Mouse (Mus musculus) heart, postnatal 14 days (tissue): ENCODE measurements around the gene Capn11. TPM values are rescaled to one million over a fixed set of nuclear protein-coding genes. Genes with fewer than 3 reads are reported as not detected.
"Not testable (repeated sequence)": the region's sequence is repeated elsewhere in the genome, so short reads cannot be mapped to it uniquely, and the experiment has no call there.

ENCODE experiments used
- DNase-seq, 2 experiments: peaks; one replicate each; pipeline ENCODE4 v3.0.0; 2021 to 2022
- intact Hi-C: fragments of 180-260 bp; cut with DNase I; formaldehyde crosslinking; loops from one replicate; pipeline ENCODE4 v1.15.1; 2025
- total RNA-seq, 2 experiments: library from RNA; stranded (reverse); gene quantifications; 2 replicates each; pipeline ENCODE4 v1.2.3; 2021

Gene Capn11
- total RNA-seq, 2 experiments from 2014 or later, result 0.81 to 0.98 TPM

DNA sequence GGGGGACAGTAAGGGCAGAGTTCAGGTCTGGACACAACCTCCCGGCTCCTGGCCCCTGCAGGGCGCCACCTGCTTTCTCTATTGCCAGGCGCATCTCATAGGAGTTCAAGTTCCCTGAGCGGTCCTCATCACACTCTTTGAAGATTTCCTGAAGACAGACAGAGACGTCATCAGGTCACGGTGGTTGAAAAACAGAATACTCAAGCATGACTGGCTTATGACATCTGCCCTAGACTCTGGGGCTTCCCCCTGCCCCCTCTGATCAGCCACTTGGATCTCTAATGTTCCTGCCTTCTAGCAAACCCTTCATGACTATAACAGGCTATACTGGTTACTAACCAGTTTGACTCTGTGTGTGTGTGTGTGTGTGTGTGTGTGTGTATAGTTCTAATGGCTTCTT lies 27.2 kb downstream of the Capn11 start:
- DNase-seq, result no peak
- intact Hi-C loops, result no loop called here

DNA sequence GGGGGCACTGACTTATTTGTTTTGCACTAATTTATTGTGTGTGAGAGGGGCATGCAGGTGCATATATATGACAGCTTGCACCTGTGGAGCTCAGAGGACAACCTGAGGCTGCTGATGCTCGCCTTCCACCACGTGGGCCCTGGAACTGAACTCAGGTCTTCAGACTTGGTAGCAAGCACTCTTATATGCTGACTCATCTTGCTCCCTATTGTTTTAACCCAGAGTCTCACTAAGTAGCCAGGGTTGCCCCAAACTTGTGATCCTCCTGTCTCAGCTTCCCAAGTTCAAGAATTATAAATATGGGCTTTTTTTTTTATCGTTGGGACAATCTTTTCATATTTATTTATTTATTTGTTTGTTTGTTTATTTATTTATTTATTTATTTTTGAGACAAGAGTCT lies 28.1 kb downstream of the Capn11 start:
- no peak for DNase-seq
- intact Hi-C loops, result no loop called here

DNA sequence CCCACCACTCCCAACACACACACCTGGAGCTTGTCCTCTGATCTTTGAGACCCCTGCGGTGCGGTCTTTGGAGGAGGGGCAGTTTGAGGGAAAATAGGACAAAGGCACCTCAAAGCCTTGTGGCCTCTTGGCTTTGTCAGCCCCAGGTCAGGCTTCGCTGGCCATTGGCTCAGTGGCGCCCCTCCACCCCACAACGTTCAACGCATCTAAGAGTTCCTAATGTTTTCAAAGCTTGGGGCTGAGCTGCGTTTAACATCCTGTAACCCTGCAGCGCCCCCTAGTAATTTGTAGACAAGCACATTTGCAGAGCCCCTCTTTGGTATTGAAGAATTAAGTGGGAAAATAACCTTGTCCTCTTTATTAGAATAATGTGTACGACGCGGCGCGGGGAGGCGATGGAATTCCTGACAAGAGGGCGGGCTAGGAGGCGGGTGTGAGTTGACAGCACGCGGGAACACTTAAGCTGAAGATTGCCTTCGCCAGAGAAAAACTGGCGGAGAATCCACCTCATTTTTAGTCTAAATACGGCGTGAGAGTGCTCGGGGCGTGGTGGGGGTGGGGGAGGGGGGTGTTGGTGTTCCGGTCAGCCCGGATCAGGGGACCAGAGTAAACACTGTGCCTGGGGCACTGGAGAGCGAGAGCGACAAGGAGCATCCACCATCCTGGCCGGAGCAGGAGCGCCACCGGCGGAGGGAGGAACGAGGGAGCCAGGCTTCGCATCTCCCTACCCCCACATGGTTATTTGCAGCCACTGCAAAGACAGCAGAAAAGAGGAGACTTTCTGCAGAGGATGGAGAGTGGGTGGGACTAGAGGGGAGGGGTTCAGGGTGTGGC lies 29.0 kb downstream of the Capn11 start:
- DNase-seq, result peak; percentile 66 to 76
- intact Hi-C loops, result loop anchor here (1.0 kb wide), 1 partner anchor 46 kb away; no protein-coding TSS in a partner anchor

DNA sequence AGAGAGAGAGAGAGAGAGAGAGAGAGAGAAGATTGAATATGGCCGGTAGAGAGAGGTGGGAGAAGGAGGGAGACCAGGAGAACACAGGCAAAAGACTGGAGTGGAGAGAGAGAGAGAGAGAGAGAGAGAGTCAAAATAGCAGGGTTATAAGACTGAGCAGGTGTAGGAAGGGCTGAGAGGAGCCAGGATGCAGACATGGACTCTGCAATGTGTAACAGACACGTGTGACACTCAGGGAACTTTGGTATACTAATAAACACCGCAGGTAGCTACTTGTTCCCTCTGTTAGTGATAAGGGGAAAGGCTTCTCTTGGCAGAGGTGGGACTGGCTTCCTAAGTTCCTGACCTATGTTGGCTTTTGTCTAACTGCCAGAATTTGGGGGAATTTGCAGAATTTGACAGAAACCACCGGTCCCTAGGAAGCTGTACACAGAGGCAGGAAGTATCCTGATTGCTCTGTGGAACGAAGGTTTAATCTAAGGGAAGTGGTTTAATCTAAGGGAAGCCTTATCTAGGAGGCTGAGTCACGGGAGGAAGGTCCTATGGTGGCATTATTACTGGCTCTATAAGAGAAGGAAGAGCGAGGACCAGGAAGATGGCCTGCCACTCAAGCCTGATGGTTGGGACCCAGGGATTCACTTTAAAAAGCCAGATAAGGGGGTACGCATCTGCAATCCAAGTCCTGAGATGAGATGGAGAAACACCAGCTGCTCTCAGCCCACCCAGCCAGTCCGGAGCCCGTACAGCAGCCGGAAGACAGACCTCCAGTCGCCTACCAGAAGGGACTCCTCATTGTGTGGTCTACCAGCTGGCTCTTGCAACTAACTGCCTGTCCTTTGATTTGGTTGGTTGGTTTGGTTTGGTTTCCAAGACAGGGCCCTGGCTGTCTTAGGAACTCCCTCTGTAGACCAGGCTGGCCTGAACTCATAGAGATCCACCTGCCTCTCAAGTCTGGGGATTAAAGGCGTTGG lies 30.0 kb downstream of the Capn11 start:
- intact Hi-C loops, result loop anchor here (1.0 kb wide), 1 partner anchor 45 kb away; no protein-coding TSS in a partner anchor
- DNase-seq, result peak in 1 of 2 experiments; percentile 16

DNA sequence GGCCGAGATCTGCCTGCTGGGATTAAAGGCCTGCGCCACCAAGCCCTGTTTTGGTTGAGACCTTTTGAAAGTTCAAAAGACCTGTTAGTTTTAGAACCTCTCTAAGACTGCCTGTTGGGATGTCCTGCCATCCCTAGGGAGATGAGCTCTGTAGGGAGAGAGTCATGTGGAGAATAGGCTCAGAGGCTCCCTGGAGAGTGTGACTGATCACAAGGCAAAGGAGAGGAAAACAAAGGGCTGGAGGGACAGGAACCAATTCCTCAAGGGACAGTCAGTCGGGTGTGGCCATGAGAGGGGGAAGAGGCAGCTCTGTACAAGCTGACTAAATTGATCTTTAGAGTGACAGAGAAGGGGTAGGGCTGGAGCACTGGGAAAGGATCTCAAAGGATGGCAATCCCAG lies 31.0 kb downstream of the Capn11 start:
- intact Hi-C loops, result no loop called here
- no peak for DNase-seq

DNA sequence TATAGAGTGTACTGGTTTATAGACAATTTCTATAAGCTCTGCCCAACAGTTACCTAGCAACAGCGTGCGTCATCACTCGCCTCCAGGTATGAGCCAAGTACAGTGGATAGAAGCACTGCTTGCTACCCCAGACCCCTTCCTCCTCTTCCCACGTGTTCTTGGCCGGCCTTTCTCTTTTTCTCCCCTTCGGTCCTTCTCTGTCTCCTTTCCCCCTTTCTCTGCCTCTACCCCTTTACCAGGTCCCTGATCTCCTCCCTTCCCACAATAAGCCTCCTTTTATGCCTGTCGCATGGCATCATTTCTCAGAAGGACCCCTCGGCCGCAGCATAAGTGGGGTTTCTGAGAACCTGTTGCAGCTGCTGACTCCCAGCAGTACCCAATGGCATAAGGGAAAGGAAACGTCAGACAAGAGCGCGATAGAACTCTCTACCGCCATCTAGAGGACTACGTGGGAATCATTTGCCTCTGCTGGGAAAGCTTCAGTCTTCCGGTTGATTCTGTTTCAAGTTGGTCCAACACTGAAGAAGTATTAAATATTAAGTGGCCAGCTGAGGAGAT lies 32.5 kb downstream of the Capn11 start:
- intact Hi-C loops, result loop anchor here (2.0 kb wide), 1 partner anchor 34 kb away; no protein-coding TSS in a partner anchor
- peak; percentile 70 to 82 for DNase-seq

DNA sequence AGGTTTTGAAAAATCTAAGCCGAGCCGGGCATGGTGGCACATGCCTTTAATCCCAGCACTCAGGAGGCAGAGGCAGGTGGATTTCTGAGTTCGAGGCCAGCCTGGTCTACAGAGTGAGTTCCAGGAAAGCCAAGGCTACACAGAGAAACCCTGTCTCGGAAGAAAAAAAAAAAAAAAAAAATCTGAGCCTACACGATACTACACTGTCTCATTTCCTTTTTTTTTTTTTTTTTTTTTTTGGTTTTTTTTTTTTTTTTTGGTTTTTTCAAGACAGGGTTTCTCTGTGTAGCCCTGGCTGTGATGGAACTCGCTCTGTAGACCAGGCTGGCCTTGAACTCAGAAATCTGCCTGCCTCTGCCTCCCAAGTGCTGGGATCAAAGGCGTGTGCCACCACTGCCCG lies 35.7 kb downstream of the Capn11 start:
- DNase-seq, intact Hi-C loops: not testable (repeated sequence)

DNA sequence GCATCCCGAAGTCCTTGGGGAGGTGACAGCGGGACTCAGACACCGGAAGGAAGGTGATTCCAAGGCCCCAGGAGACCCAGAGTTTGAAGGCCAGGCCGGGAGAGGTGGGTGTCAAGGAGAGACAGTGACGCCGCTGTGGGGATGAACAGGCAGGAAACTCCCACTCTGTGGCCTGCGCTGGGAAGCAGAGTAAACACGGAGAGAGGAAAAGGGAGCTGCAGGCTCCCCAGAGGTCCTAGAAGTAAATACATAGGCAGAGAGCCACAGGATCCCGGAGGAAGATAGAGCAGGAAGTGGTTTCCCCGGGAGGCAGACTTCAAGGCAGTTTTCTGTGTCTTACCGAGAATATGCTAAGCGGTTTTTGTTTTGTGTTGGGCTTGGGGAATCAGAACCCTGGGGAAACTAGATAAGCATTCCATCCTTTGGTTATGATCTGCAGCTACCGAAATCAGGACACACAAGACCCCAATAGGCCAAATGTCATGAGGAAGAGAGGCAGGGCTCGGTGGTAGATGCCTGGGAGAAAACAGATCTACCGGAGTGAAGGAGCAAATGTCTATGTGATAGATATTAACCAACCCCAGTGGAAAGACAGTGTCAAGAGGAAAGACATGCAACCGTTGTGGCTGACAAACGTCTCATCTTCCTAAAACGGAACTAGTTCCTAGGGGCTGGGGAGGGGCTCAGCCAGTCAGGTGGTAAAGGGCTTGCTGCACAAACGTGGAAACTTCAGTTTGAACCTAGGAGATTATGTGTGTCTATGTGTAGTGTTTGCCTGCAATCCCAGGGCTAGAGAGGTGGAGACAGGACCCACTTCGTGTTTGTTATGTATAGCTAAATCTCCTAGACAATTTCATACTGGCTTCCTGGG lies 39.5 kb downstream of the Capn11 start:
- DNase-seq, result peak; percentile 44 to 57
- intact Hi-C loops, result no loop called here

DNA sequence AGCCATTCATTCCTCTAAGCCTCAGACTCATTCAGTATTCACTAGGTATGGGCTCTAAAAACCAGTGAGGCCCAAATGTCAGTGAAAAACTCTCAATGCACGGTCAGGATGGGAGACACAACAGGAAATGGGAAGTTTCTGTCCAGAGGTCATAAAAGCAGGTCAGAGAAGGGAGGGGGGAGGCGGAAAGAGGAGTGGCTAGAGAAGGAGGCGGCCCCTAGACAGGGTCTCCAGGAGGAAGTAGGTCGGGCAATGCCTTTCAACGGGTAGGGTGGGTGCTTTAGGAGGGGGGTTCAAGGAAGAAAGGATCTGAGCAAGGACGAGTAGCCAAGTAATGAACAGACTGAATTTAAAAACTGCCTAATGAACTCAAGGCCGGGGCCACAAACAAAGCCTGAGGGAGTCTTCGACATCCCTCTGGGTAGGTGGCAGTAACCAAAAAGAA lies 40.2 kb downstream of the Capn11 start:
- DNase-seq, result peak; percentile 52 to 65
- intact Hi-C loops, result no loop called here

DNA sequence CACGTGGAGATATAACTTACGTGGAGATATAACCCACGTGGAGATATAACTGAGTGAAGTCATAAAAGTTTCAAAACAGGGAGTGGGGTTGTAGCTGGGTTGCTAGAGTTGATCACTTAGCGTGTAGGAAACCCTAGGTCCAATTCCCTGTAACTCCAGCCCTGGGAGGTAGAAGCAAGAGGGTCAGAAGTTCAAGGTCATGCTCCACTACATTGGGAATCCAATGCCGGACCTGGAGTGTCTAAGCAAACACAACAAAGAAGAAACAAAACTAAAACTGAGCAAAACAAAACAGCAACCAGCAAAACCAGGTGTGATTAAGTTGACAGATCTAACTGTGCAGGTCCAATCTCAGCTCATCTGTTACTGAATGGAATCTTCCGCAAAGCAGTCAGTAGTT lies 41.5 kb downstream of the Capn11 start:
- no peak for DNase-seq
- intact Hi-C loops, result no loop called here

DNA sequence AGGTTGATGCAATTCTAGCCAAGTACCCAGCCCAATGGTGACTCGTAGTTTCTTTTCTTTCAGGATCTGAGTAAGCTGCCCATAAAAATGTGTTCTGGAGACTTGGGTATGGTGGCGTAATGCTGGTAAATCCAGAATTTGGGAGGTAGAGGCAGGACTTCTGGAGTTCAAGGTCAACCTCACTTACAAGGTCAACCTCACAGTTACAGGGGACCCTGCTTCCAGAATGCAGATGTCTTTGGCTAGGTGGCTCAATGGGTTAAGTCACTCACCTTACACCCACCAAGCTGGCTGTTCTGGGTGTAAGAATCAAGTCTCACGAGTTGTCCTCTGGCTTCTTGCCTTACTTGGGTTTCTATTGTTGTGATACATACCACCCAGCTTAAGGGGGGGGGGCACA lies 42.4 kb downstream of the Capn11 start:
- no peak for DNase-seq
- intact Hi-C loops, result no loop called here

DNA sequence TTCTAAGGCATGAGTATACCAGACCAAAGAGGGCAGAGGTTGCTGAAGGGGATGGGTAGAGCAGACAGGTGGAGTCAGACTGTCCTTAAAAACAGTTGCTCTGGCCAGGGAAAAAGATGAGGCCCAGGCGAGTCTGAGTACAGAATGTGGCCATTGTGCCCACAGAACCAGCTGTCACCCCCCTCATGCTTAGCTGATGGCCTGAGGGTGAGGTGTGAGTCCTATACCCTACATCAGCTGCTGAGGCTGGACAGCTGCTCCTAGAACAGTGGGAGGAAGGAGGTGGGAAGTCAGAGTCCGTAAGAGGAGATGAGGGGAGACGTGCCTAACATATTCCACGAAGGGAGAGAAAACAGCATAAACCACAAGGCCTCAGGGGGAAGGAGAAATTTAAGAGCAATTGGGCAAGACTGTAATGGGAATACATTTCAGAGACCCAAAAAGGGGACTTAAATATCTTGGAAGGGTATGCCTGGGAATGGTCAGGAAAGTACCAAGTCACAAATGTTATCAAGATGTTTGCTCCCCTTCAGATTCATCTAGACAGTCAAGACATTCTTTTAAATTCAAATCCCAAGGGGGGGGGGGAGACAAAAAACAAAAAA lies 43.0 kb downstream of the Capn11 start:
- no peak for DNase-seq
- intact Hi-C loops, result no loop called here

DNA sequence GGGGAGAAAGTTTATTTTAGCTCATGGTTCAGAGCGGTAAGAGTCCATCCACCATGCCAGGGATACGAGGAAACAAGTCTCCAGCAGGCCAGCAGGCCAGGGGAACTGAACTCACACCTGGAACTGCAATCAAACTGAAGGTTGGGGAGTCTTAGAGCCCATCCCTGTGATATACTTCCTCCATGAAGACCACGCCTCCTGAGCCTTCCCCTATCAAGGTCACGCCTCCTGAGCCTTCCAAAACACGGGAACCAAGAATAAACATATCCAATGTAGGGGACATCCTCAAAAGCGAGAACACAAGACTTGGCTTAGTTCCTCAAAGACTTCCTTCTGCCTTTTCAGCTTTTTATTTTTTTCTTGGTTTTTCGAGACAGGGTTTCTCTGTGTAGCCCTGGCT lies 46.2 kb downstream of the Capn11 start:
- DNase-seq, result no peak
- intact Hi-C loops, result no loop called here

DNA sequence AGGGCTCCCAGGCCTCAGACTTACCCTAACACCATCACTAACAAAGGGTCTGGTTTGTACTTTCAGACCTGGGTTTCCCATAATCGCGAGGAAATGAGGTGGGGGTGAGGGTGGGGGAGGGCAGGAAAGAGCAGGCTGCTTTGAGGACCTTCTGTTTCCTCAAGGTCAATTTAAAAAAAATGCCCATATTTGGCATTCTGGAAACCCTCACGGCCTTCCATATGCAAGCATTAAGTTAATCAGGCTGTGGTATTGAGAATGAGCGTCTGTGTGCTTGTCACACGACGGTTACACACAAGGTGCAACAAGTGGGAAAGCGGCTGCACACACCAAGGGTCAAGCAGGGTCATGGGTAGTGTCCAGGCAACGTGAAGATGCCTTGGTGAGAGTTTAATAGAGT lies 47.1 kb downstream of the Capn11 start:
- intact Hi-C loops, result no loop called here
- no peak for DNase-seq

DNA sequence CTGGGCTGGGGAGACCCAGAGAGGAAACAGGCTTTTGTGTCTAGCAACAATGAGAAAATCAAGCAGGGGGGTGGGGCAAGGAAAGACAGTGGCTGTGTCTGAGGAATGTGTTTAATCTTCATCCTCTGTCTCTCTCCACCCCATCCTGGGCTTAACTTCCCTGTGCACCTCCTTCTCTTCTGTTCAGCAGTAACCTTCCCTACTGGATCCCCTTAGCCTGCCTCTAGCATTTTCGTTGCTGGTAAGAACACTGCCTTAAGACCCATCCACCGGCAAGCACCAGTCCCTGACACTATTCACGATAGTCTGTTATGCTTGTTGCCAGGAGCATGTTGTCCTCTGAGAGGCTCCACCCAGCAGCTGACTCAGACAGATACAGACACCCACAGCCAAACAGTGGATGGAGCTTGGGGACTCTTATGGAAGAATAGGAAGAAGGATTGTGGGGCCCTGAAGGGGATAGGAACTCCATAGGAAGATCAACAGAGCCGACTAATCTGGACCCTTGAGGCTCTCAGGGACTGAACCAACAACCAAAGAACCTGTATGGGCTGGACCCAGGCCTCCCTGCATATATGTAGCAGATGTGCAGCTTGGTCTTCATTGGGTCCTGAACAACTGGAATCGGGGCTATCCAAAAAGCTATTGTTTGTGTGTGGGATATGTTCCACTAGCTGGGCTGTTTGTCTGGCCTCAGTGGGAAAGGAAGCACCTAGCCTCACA lies 48.8 kb downstream of the Capn11 start:
- intact Hi-C loops, result no loop called here
- peak in 1 of 2 experiments; percentile 37 for DNase-seq

DNA sequence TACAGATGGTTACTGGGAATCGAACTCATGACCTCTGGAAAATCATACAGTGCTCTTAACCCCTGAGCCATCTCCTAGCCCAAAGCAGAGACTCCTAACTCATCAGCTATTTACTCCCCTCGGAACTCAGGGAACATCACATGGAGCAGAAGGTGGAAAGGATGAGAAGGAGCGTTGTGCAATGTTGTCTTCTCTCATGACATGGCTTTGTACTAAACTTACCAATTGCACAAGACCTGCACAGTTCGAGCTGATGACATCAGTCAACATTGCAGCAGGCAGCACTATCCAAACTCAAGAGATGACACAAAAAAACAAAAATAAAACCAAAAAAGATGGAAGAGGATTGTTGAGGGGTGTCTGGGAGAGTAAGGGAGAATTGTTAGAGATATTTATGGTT lies 50.7 kb downstream of the Capn11 start:
- intact Hi-C loops, result no loop called here
- no peak for DNase-seq

DNA sequence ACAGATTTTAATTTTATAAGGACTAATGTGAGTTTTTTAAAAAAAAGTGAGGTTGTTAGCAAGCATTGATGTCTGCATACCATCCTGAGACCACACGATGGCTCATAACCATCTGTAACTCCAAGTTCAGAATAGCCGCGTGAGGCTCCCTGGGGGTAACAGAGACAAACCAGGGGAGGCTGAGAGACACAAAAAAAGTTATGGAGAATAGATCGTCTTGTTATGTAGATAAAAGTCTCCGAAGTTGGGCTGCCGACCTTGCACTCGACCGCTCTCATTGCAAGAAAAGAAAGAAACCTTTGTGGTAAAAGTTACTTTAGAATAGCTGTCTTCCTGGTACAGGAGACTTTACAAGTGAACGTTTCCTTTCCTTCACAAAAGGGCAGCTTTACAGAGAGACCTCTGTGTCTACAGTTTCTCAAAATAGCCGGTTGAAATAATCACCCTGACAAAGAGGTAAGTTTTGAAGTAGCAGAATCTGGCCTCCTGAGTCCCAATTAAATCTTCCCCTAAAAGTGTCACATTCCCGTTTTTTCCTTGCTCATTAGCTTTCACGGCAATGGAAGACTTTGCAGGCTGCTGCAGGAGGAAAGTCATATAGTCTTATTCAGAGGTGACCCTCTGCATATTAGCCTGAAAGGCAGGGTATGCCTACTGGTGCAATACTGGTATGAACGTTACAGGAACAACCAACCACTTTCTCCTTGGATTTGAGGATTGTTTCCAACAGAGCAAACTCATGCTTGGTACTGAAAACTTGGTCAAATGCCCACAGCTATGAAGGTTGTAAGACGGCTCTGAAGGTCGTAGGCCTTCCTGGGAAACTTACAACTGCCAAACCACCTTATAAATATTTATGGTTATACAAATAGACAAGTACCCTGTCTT lies 51.9 kb downstream of the Capn11 start:
- intact Hi-C loops, result no loop called here
- no peak for DNase-seq

DNA sequence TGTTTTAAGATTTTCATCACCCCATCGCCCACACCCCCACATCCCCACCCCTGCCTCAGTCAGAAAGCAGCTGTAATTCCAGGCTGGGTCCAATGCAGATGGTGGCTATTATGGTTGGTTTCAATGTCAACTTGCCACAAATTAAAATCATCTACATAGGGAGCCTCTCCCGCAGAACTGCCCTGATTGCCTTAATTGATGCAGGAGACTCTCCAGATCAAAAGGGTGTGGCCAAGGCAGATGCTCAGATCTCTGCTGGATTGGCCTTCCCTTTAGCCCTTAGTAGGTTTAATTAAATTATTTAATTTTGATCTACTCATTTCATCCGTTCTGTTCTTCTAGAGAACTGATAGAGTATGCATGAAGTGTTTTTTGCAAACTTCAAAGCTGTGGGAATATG lies 56.1 kb downstream of the Capn11 start:
- no peak for DNase-seq
- intact Hi-C loops, result no loop called here
